10 mouse cellular contexts compared by ENCODE assay signal in the genomic region with DNA sequence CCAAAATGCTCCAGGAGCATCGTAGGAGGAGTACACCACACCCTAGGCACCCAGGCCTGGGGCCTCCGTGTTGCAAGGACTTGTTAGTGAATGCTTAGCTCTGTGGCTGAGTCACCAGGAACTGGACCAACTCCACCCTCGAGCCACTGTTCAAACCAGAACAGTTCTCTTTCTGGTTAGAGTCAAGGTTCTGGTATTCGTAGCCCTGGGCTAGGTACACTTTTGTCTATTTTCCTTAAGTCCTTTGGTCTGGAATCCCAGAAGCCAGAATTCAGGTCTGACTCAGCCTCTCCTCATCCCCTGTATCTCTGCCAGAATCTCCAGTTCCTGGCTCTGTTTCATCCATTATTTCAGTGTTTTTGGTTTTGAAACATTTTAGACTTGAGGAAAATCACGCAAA.
A peak's percentile ranks its signal among the peaks of the same experiment; 100 is the strongest.
DNase-seq lines count a peak whose midpoint lies in the region; ATAC-seq and TF ChIP-seq lines count a peak whose summit lies in the region.
"Had no signal": no experiment of that assay in that cellular context is flagged by ENCODE, and none has a peak within 500 bp of the region (broad histone marks: within the 10 kb centered on the region; RNA-seq: fewer than 3 reads in every experiment).

No protein-coding gene starts in this region.

- H3K9me3 ChIP-seq in hindbrain, embryonic 11.5 days (ENCODE audit: control insufficient read depth, low read length): no peaks in the 10 kb centered on the region
- no peaks in the 10 kb centered on the region for H3K9me3 ChIP-seq in hindbrain, postnatal 0 days (ENCODE audit: low read length)
- no peaks in the 10 kb centered on the region for H3K9me3 ChIP-seq in ES-Bruce4 (replicated peaks; ENCODE audit: control insufficient read depth, insufficient read depth, low read length, poor library complexity, severe bottlenecking)
- no peaks in the 10 kb centered on the region for H3K9me3 ChIP-seq in forebrain, embryonic 14.5 days (replicated peaks; ENCODE audit: control insufficient read depth, low read length)
- H3K9me3 ChIP-seq: liver, embryonic 12.5 days; megakaryocyte, embryonic 14.5 days had no signal

- H3K4me3 ChIP-seq in hindbrain, embryonic 11.5 days (ENCODE audit: low read depth, low read length): no peak overlapping the region
- H3K4me3 ChIP-seq in hindbrain, postnatal 0 days (ENCODE audit: low read length): no peak overlapping the region
- H3K4me3 ChIP-seq in ES-Bruce4 (ENCODE audit: low read depth, low read length): no peak overlapping the region
- no peak overlapping the region for H3K4me3 ChIP-seq in forebrain, embryonic 14.5 days (ENCODE audit: low read depth, low read length)
- H3K4me3 ChIP-seq: liver, embryonic 12.5 days; megakaryocyte, embryonic 14.5 days had no signal

- no peaks in the 10 kb centered on the region for H3K27me3 ChIP-seq in hindbrain, embryonic 11.5 days (ENCODE audit: control insufficient read depth, insufficient read depth, low read length)
- H3K27me3 ChIP-seq in hindbrain, postnatal 0 days (ENCODE audit: insufficient read depth, low read length): no peaks in the 10 kb centered on the region
- no peaks in the 10 kb centered on the region for H3K27me3 ChIP-seq in ES-Bruce4 (ENCODE audit: control insufficient read depth, insufficient read depth, low read length, poor library complexity, severe bottlenecking)
- no peaks in the 10 kb centered on the region for H3K27me3 ChIP-seq in forebrain, embryonic 14.5 days (replicated peaks; ENCODE audit: control insufficient read depth, insufficient read depth, low read length)
- H3K27me3 ChIP-seq: liver, embryonic 12.5 days; megakaryocyte, embryonic 14.5 days had no signal

- H3K27ac ChIP-seq in hindbrain, embryonic 11.5 days (ENCODE audit: low read depth, low read length): 0 out of 2 replicates have a peak overlapping the region, but pooled peaks have one; percentile 17
- H3K27ac ChIP-seq in hindbrain, postnatal 0 days: no peak overlapping the region
- peak overlapping the region; percentile 13; the same call in 1 of the 2 replicates for H3K27ac ChIP-seq in ES-Bruce4 (ENCODE audit: insufficient read depth, low read length)
- no peak overlapping the region for H3K27ac ChIP-seq in forebrain, embryonic 14.5 days (ENCODE audit: low read depth, low read length)
- H3K27ac ChIP-seq: liver, embryonic 12.5 days had no signal

- no peak overlapping the region for H3K9ac ChIP-seq in hindbrain, embryonic 11.5 days (ENCODE audit: low read depth, low read length)
- no peak overlapping the region for H3K9ac ChIP-seq in hindbrain, postnatal 0 days (replicated peaks; ENCODE audit: low read length)
- no peak overlapping the region for H3K9ac ChIP-seq in ES-Bruce4 (ENCODE audit: low read depth, poor library complexity, severe bottlenecking)
- H3K9ac ChIP-seq in forebrain, embryonic 14.5 days (ENCODE audit: low read length): no peak overlapping the region
- H3K9ac ChIP-seq: liver, embryonic 12.5 days had no signal

- ATAC-seq in hindbrain, embryonic 11.5 days (ENCODE audit: low FRiP score): no peak
- no peak for ATAC-seq in hindbrain, postnatal 0 days
- ATAC-seq in forebrain, embryonic 14.5 days: no peak
- ATAC-seq in erythroid progenitor cell, adult 5-6 weeks (replicated peaks; ENCODE audit: low FRiP score, poor library complexity, severe bottlenecking): no peak
- ATAC-seq: liver, embryonic 12.5 days had no signal

- peaks cover 6% of the 10 kb centered on the region; the same call in 1 of the 2 replicates for H3K4me1 ChIP-seq in hindbrain, embryonic 11.5 days (replicated peaks; ENCODE audit: control insufficient read depth, insufficient read depth, low read length)
- 0 out of 2 replicates have a peak, but pooled peaks cover 4% of the 10 kb centered on the region for H3K4me1 ChIP-seq in hindbrain, postnatal 0 days (ENCODE audit: insufficient read depth, low read length)
- H3K4me1 ChIP-seq in ES-Bruce4 (ENCODE audit: control insufficient read depth, insufficient read depth, low read length): peaks cover 9% of the 10 kb centered on the region
- H3K4me1 ChIP-seq in forebrain, embryonic 14.5 days (ENCODE audit: control insufficient read depth, insufficient read depth, low read length): no peaks in the 10 kb centered on the region

- WGBS in hindbrain, embryonic 11.5 days: 87% methylated on average over 5 of the region's 5 CpGs
- 90% methylated on average over 5 of the region's 5 CpGs for WGBS in hindbrain, postnatal 0 days
- WGBS in forebrain, embryonic 14.5 days: 93% methylated on average over 5 of the region's 5 CpGs

- no peak for TF ChIP-seq CTCF in hindbrain, postnatal 0 days (IDR thresholded peaks at IDR 0.05; ENCODE audit: low read depth)
- TF ChIP-seq CTCF in ES-Bruce4 (IDR thresholded peaks at IDR 0.05; ENCODE audit: low read depth, low read length): no peak

- DNase-seq in hindbrain, embryonic 11.5 days (ENCODE audit: low spot score): no peak
- DNase-seq in hindbrain, postnatal 0 days (ENCODE audit: low spot score): no peak
- DNase-seq in 3T3-L1 (ENCODE audit: low read depth, low spot score): peak; percentile 100
- peak; percentile 29 to 30 for DNase-seq in gastrocnemius, adult 8-10 months (ENCODE audit: low spot score in 2 of 2)
- no peak for DNase-seq in forebrain, embryonic 14.5 days (ENCODE audit: low spot score)
- DNase-seq: kidney, adult 18-20 months had no signal

- TF ChIP-seq POLR2A in ES-Bruce4 (IDR thresholded peaks at IDR 0.05; ENCODE audit: insufficient read depth, low read length): no peak

- H3K36me3 ChIP-seq in hindbrain, embryonic 11.5 days (ENCODE audit: control insufficient read depth, insufficient read depth, low read length): no peaks in the 10 kb centered on the region
- no peaks in the 10 kb centered on the region for H3K36me3 ChIP-seq in hindbrain, postnatal 0 days (ENCODE audit: insufficient read depth, low read length)
- no peaks in the 10 kb centered on the region for H3K36me3 ChIP-seq in ES-Bruce4 (ENCODE audit: control insufficient read depth, insufficient read depth, low read length, poor library complexity, severe bottlenecking)
- H3K36me3 ChIP-seq in forebrain, embryonic 14.5 days (ENCODE audit: control insufficient read depth, insufficient read depth, low read length): no peaks in the 10 kb centered on the region
- H3K36me3 ChIP-seq: liver, embryonic 12.5 days had no signal

- no peak overlapping the region for H3K4me2 ChIP-seq in hindbrain, embryonic 11.5 days (replicated peaks; ENCODE audit: low read depth, low read length)
- no peak overlapping the region for H3K4me2 ChIP-seq in hindbrain, postnatal 0 days (ENCODE audit: low read depth, low read length)
- no peak overlapping the region for H3K4me2 ChIP-seq in forebrain, embryonic 14.5 days (ENCODE audit: low read length)
- H3K4me2 ChIP-seq: liver, embryonic 12.5 days had no signal

- no peak for TF ChIP-seq EP300 in ES-Bruce4 (IDR thresholded peaks at IDR 0.05; ENCODE audit: insufficient read depth, low read depth, low read length)

Comparison
In these comparisons a context has a peak if more than half of its experiments do, and no peak if none do; other contexts are left out.
1. H3K27ac ChIP-seq: peak in hindbrain, embryonic 11.5 days (single experiment) and ES-Bruce4 (single experiment); none in hindbrain, postnatal 0 days (single experiment) and forebrain, embryonic 14.5 days (single experiment).
2. DNase-seq: peak in 3T3-L1 (single experiment) and gastrocnemius, adult 8-10 months (2 of 2); none in hindbrain, embryonic 11.5 days (single experiment), hindbrain, postnatal 0 days (single experiment) and forebrain, embryonic 14.5 days (single experiment).